Mouse (Mus musculus): ENCODE results near the gene Zfp664.

GRCm38 (mm10) chr5:124903852-124904251, 41.4 kb downstream of the Zfp664 start:
- no peak for TF ChIP-seq CTCF (IDR thresholded peaks at IDR 0.05; ENCODE audit: low read depth, low read length)
- TF ChIP-seq GATA1 (IDR thresholded peaks at IDR 0.05; ENCODE audit: borderline replicate concordance, low read length), result no peak
